Mouse (Mus musculus): Measurements from ENCODE around the gene Smpd3. TPM values are rescaled to one million over a fixed set of nuclear protein-coding genes. Genes with fewer than 3 reads are reported as not detected.
A peak's percentile ranks its signal among the peaks of the same experiment; 100 is the strongest.
"Not testable (repeated sequence)": the region's sequence is repeated elsewhere in the genome, so short reads cannot be mapped to it uniquely, and the experiment has no call there.

The Smpd3 gene
- polyA plus RNA-seq, 1 experiment from 2014 or later: 0.35 TPM

- DNase-seq; ATAC-seq (ENCODE audit: low read depth); H3K27me3 ChIP-seq; H3K36me3 ChIP-seq; H3K4me3 ChIP-seq (replicated peaks); H3K27ac ChIP-seq; H3K4me2 ChIP-seq; H3K9ac ChIP-seq; H3K9me3 ChIP-seq (replicated peaks): not testable (repeated sequence)
- peaks cover 17% of the 10 kb centered on the region for H3K4me1 ChIP-seq (replicated peaks)
- 39% methylated on average over 2 of the region's 2 CpGs for WGBS (ENCODE audit: insufficient replicate concordance)
Measured at GRCm38 (mm10) chr8:106306711-106307248, 31.0 kb downstream of the Smpd3 start.

GRCm38 (mm10) chr8:106306076-106306475, 31.7 kb downstream of the Smpd3 start:
- H3K27ac ChIP-seq: no peak overlapping the region
- ATAC-seq (ENCODE audit: low read depth): no peak
- WGBS (ENCODE audit: insufficient replicate concordance): 55% methylated on average over 1 of the region's 1 CpGs

GRCm38 (mm10) chr8:106305301-106305700, 32.5 kb downstream of the Smpd3 start:
- Histone ChIP-seq H3K4me1 (replicated peaks) (peaks cover 17% of the 10 kb centered on the region), H3K9ac (no peak overlapping the region), H3K36me3 (no peaks in the 10 kb centered on the region), H3K4me3 (replicated peaks) (no peak overlapping the region), H3K9me3 (replicated peaks) (no peaks in the 10 kb centered on the region), H3K27me3 (no peaks in the 10 kb centered on the region), H3K4me2 (no peak overlapping the region), H3K27ac (no peak overlapping the region)
- DNase-seq (no peak), ATAC-seq (ENCODE audit: low read depth) (no peak)
- WGBS (ENCODE audit: insufficient replicate concordance): 75% methylated on average over 3 of the region's 3 CpGs

More at GRCm38 (mm10) chr8:106306076-106306475, 31.7 kb downstream of the Smpd3 start:
- no peak overlapping the region for H3K4me2 ChIP-seq
- H3K9me3 ChIP-seq (replicated peaks): no peaks in the 10 kb centered on the region
- no peak overlapping the region for H3K9ac ChIP-seq
- H3K4me1 ChIP-seq (replicated peaks): peaks cover 17% of the 10 kb centered on the region
- DNase-seq: no peak
- no peaks in the 10 kb centered on the region for H3K27me3 ChIP-seq
- no peak overlapping the region for H3K4me3 ChIP-seq (replicated peaks)
- no peaks in the 10 kb centered on the region for H3K36me3 ChIP-seq

GRCm38 (mm10) chr8:106304321-106304720, 33.5 kb downstream of the Smpd3 start:
- Histone ChIP-seq H3K36me3 (no peaks in the 10 kb centered on the region), H3K4me3 (replicated peaks) (no peak overlapping the region), H3K4me1 (replicated peaks) (peaks cover 17% of the 10 kb centered on the region), H3K4me2 (no peak overlapping the region), H3K27ac (no peak overlapping the region), H3K9ac (no peak overlapping the region), H3K9me3 (replicated peaks) (no peaks in the 10 kb centered on the region), H3K27me3 (no peaks in the 10 kb centered on the region)
- ATAC-seq (ENCODE audit: low read depth): no peak
- 57% methylated on average over 6 of the region's 6 CpGs for whole genome bisulfite sequencing (ENCODE audit: insufficient replicate concordance)
- DNase-seq: no peak

- no peak overlapping the region for H3K27ac ChIP-seq
- 60% methylated on average over 9 of the region's 9 CpGs for WGBS (ENCODE audit: insufficient replicate concordance)
- no peak overlapping the region for H3K9ac ChIP-seq
- peaks cover 7% of the 10 kb centered on the region; the same call in 1 of the 2 replicates for H3K4me1 ChIP-seq (replicated peaks)
- no peak overlapping the region for H3K4me2 ChIP-seq
- H3K27me3 ChIP-seq: no peaks in the 10 kb centered on the region
- DNase-seq (no peak), ATAC-seq (ENCODE audit: low read depth) (no peak)
- no peaks in the 10 kb centered on the region for H3K36me3 ChIP-seq
- H3K4me3 ChIP-seq (replicated peaks): no peak overlapping the region
- H3K9me3 ChIP-seq (replicated peaks): no peaks in the 10 kb centered on the region
Measured at GRCm38 (mm10) chr8:106300739-106301715, 36.8 kb downstream of the Smpd3 start.

GRCm38 (mm10) chr8:106299686-106300085, 38.1 kb downstream of the Smpd3 start:
- Histone ChIP-seq H3K27me3 (no peaks in the 10 kb centered on the region), H3K4me2 (no peak overlapping the region), H3K4me3 (replicated peaks) (no peak overlapping the region), H3K9me3 (replicated peaks) (no peaks in the 10 kb centered on the region), H3K9ac (no peak overlapping the region), H3K27ac (no peak overlapping the region), H3K36me3 (no peaks in the 10 kb centered on the region), H3K4me1 (replicated peaks) (peaks cover 7% of the 10 kb centered on the region; the same call in 1 of the 2 replicates)
- 66% methylated on average over 3 of the region's 3 CpGs for WGBS (ENCODE audit: insufficient replicate concordance)
- DNase-seq (no peak), ATAC-seq (ENCODE audit: low read depth) (no peak)

- WGBS (ENCODE audit: insufficient replicate concordance): 52% methylated on average over 1 of the region's 1 CpGs
- H3K4me3 ChIP-seq (replicated peaks): no peak overlapping the region
- no peak overlapping the region for H3K9ac ChIP-seq
- DNase-seq (no peak), ATAC-seq (ENCODE audit: low read depth) (no peak)
- no peaks in the 10 kb centered on the region for H3K4me1 ChIP-seq (replicated peaks)
- no peaks in the 10 kb centered on the region for H3K27me3 ChIP-seq
- H3K4me2 ChIP-seq: no peak overlapping the region
- H3K27ac ChIP-seq: no peak overlapping the region
- no peaks in the 10 kb centered on the region for H3K9me3 ChIP-seq (replicated peaks)
- H3K36me3 ChIP-seq: no peaks in the 10 kb centered on the region
Measured at GRCm38 (mm10) chr8:106298846-106299245, 38.9 kb downstream of the Smpd3 start.

GRCm38 (mm10) chr8:106298261-106298660, 39.5 kb downstream of the Smpd3 start:
- no peak for ATAC-seq (ENCODE audit: low read depth)
- H3K4me3 ChIP-seq (replicated peaks): no peak overlapping the region
- DNase-seq: no peak
- no peaks in the 10 kb centered on the region for H3K36me3 ChIP-seq
- 49% methylated on average over 5 of the region's 5 CpGs for WGBS (ENCODE audit: insufficient replicate concordance)
- H3K4me2 ChIP-seq: no peak overlapping the region
- no peaks in the 10 kb centered on the region for H3K4me1 ChIP-seq (replicated peaks)
- no peaks in the 10 kb centered on the region for H3K27me3 ChIP-seq
- no peak overlapping the region for H3K27ac ChIP-seq
- H3K9ac ChIP-seq: no peak overlapping the region
- H3K9me3 ChIP-seq (replicated peaks): no peaks in the 10 kb centered on the region

- Histone ChIP-seq H3K4me3 (replicated peaks) (no peak overlapping the region), H3K4me2 (no peak overlapping the region), H3K9me3 (replicated peaks) (no peaks in the 10 kb centered on the region), H3K9ac (no peak overlapping the region), H3K4me1 (replicated peaks) (no peaks in the 10 kb centered on the region; the same call in 1 of the 2 replicates), H3K36me3 (no peaks in the 10 kb centered on the region), H3K27me3 (no peaks in the 10 kb centered on the region), H3K27ac (no peak overlapping the region)
- DNase-seq: no peak
- 39% methylated on average over 20 of the region's 20 CpGs for WGBS (ENCODE audit: insufficient replicate concordance)
- no peak for ATAC-seq (ENCODE audit: low read depth)
Measured at GRCm38 (mm10) chr8:106292484-106293396, 45.0 kb downstream of the Smpd3 start.

- no peaks in the 10 kb centered on the region for H3K27me3 ChIP-seq
- no peak overlapping the region for H3K4me3 ChIP-seq (replicated peaks)
- no peak overlapping the region for H3K9ac ChIP-seq
- H3K36me3 ChIP-seq: no peaks in the 10 kb centered on the region
- H3K27ac ChIP-seq: no peak overlapping the region
- no peaks in the 10 kb centered on the region for H3K9me3 ChIP-seq (replicated peaks)
- no peak for ATAC-seq (ENCODE audit: low read depth)
- WGBS (ENCODE audit: insufficient replicate concordance): 53% methylated on average over 7 of the region's 7 CpGs
- H3K4me2 ChIP-seq: no peak overlapping the region
- no peak for DNase-seq
- H3K4me1 ChIP-seq (replicated peaks): no peaks in the 10 kb centered on the region; the same call in 1 of the 2 replicates
Measured at GRCm38 (mm10) chr8:106289464-106289863, 48.3 kb downstream of the Smpd3 start.

GRCm38 (mm10) chr8:106288732-106289131, 49.1 kb downstream of the Smpd3 start:
- H3K27me3 ChIP-seq: no peaks in the 10 kb centered on the region
- H3K4me3 ChIP-seq (replicated peaks): no peak overlapping the region
- ATAC-seq (ENCODE audit: low read depth): peak; percentile 36; the same call in 1 of the 2 replicates
- no peaks in the 10 kb centered on the region for H3K9me3 ChIP-seq (replicated peaks)
- no peak overlapping the region for H3K9ac ChIP-seq
- 37% methylated on average over 2 of the region's 3 CpGs for WGBS (ENCODE audit: insufficient replicate concordance)
- H3K4me2 ChIP-seq: no peak overlapping the region
- DNase-seq: no peak
- H3K36me3 ChIP-seq: no peaks in the 10 kb centered on the region
- no peak overlapping the region for H3K27ac ChIP-seq
- H3K4me1 ChIP-seq (replicated peaks): no peaks in the 10 kb centered on the region; the same call in 1 of the 2 replicates

Data from liver, embryonic 13.5 days (tissue).